Comparison of ENCODE assay signal across 8 mouse cellular contexts in genomic region chr14:103649896-103650334, GRCm38 (mm10). TPM values are rescaled to one million over a fixed set of nuclear protein-coding genes. Genes with fewer than 3 reads are reported as not detected.
A peak's percentile ranks its signal among the peaks of the same experiment; 100 is the strongest.
DNase-seq lines count a peak whose midpoint lies in the region; ATAC-seq lines count a peak whose summit lies in the region.

Gene Slain1 (plus strand): TSS chr14:103650228.

- peak; percentile 90 for DNase-seq in R1 (ENCODE audit: low read depth, low spot score)
- peak; percentile 96 for DNase-seq in cerebellum, adult 9-10 months
- peak; percentile 84 to 90 for DNase-seq in frontal cortex, postnatal 14 days (ENCODE audit: low spot score in 2 of 2)
- DNase-seq in left cerebral cortex, adult 8-10 months (ENCODE audit: low spot score in 2 of 2) = peak; percentile 87 to 88
- DNase-seq in right cerebral cortex, adult 18-20 months = peak; percentile 93
- peak; percentile 31 to 45 for DNase-seq in urinary bladder, adult 18-20 months (ENCODE audit: low spot score in 2 of 2)

- peak; percentile 78 for ATAC-seq in inflammation-experienced regulatory T-cells, adult 6 months
- peak; percentile 83 for ATAC-seq in megakaryocyte, adult 5-6 weeks (ENCODE audit: poor library complexity, severe bottlenecking)

RNA-seq across cellular contexts. Expression of gene Slain1, which starts in this region (rescaled TPM):
- polyA plus RNA-seq in inflammation-experienced regulatory T-cells, adult 6 months (2017; shearing (Covaris generic)) = 10 to 100 TPM; 11.1 to 18.2 (median 16.1) TPM
- 10 to 100 TPM; 51.1 to 62.7 (median 58.6) TPM for total RNA-seq in left cerebral cortex, adult 8-10 months (2022)
- total RNA-seq in megakaryocyte, adult 5-6 weeks (2015) = 5.0 and 8.2 TPM in 2 replicates
- 3.0 and 3.5 TPM in 2 replicates for total RNA-seq in megakaryocyte, adult 5-6 weeks (2017)

Comparison
In these comparisons a context has a peak if more than half of its experiments do, and no peak if none do; other contexts are left out.
1. Peak in every context shown above with its lines: DNase-seq and ATAC-seq.
2. RNA of gene Slain1 (total RNA-seq): 51.1 to 62.7 TPM in left cerebral cortex, adult 8-10 months; 3.0 to 8.2 TPM in megakaryocyte, adult 5-6 weeks; every median in the first group is over 4 times any median in the second.
3. DNase-seq: peak in every context shown above with its lines; median percentile 96 in cerebellum, adult 9-10 months; 93 in right cerebral cortex, adult 18-20 months; 90 in R1; 88 in left cerebral cortex, adult 8-10 months; 87 in frontal cortex, postnatal 14 days; 38 in urinary bladder, adult 18-20 months.